Mouse (Mus musculus) left cerebral cortex, adult 2 months (tissue): Measurements from ENCODE around the gene Rab4b. TPM values are rescaled to one million over a fixed set of nuclear protein-coding genes. Genes with fewer than 3 reads are reported as not detected.

ENCODE experiments used
- DNase-seq, 2 experiments: peaks; one replicate each; pipeline ENCODE4 v3.0.0; 2021 to 2022; ENCODE audit warnings: low spot score in 2 of 2, mixed read lengths in 1 of 2; ENCODE audit errors: extremely low spot score in 1 of 2
- H3K27ac ChIP-seq: fragments of 200-600 bp; 2 replicates; pipeline ENCODE4 v1.8.1; 2022
- H3K4me3 ChIP-seq: fragments of 200-600 bp; 2 replicates; pipeline ENCODE4 v1.8.1; 2022
- CTCF ChIP-seq: fragments of 200-600 bp; IDR thresholded peaks from 2 replicates; pipeline ENCODE4 v1.8.1; 2022; ENCODE audit warnings: antibody characterized with exemption, mild to moderate bottlenecking, moderate library complexity
- intact Hi-C: fragments of 180-260 bp; cut with DNase I; formaldehyde crosslinking; loops from one replicate; pipeline ENCODE4 v1.15.1; 2025
- microRNA-seq, 2 experiments: library from miRNA; unstranded; fragments of <30 nt; microRNA quantifications; one replicate each; pipeline ENCODE4 v1.2.0; 2021
- total RNA-seq, 2 experiments: library from RNA; stranded (reverse); gene quantifications; 2 replicates each; pipeline ENCODE4 v1.2.3; 2021

The Rab4b gene
- total RNA-seq, 2 experiments from 2014 or later = 89.7 to 93.2 TPM

DNA sequence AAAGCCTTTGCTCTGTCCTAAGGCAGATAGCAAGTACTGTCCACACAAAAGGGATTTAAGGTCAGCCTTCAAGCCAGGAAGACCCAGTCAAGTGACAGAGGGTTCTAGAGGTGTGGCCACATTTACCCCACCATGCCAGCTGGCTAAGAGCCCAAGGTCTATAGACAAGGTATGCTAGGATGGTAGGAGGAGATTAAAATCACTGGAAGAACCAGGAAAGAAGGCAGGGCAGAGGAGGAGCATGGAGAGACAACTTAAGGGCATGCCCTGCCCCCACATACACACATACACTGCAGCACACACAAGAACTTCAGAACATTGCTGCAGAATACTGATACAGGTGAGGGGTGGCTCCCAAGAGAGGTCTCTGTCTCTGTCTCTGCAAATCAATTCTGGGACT, 59.0 kb downstream of the Rab4b start, which contains the start of gene Cyp2f2:
Cyp2f2 (plus strand) TSS at position 234 of the 400 bp plus-strand sequence.
- no peak for DNase-seq
- intact Hi-C loops = loop anchor here (5.0 to 10.0 kb wide), 2 partner anchors 352 to 1355 kb away; no protein-coding TSS in a partner anchor
- Histone ChIP-seq H3K4me3 (no peak within 1 kb of the TSS), H3K27ac (no peak within 1 kb of the TSS)
- TF ChIP-seq CTCF = no peak

Small RNAs within 50 kb of the gene (microRNA-seq; reads per million reads assigned to microRNA genes)
- gene Mir1191 = 0 reads per million in 2 experiments
- 0.24 to 0.97 reads per million in 2 experiments for gene Mir3101

Other genes with a start within 250 kb of the Rab4b start
- gene Cyp2a22, start 239.5 kb downstream of the Rab4b start, total RNA-seq = not detected
- not detected for gene Cyp2a12, start 149.8 kb downstream of the Rab4b start, total RNA-seq
- not detected for gene Cyp2f2, start 59.0 kb downstream of the Rab4b start, total RNA-seq
- not detected for gene Cyp2t4, start 25.2 kb downstream of the Rab4b start, total RNA-seq
- 100 to 1,000 TPM in 1 of 2 experiments, 10 to 100 TPM in 1; 92.8 to 109 TPM for gene Egln2, start 12.1 kb downstream of the Rab4b start, total RNA-seq
- not detected for gene Gm21983, start 2.2 kb upstream of the Rab4b start, total RNA-seq
- gene Mia, start 2.3 kb upstream of the Rab4b start, total RNA-seq = 1 to 10 TPM in 1 of 2 experiments, under 1 TPM in 1; 0.68 to 1.6 TPM
- 10 to 100 TPM; 21.6 to 26.1 TPM for gene BC024978, start 16.9 kb upstream of the Rab4b start, total RNA-seq
- 10 to 100 TPM; 85.1 to 86.5 TPM for gene Snrpa, start 17.4 kb upstream of the Rab4b start, total RNA-seq
- gene Itpkc, start 49.8 kb upstream of the Rab4b start, total RNA-seq = 10 to 100 TPM; 11.7 to 12.6 TPM
- gene Coq8b, start 54.1 kb upstream of the Rab4b start, total RNA-seq = 10 to 100 TPM; 35.4 to 36.2 TPM
- 100 to 1,000 TPM; 117 to 135 TPM for gene Numbl, start 79.5 kb upstream of the Rab4b start, total RNA-seq
- 10 to 100 TPM; 48.1 to 51.2 TPM for gene Ltbp4, start 158.8 kb upstream of the Rab4b start, total RNA-seq
- gene Shkbp1, start 177.1 kb upstream of the Rab4b start, total RNA-seq = 10 to 100 TPM; 23.2 to 40.3 TPM
- gene Gm20479, start 178.5 kb upstream of the Rab4b start, total RNA-seq = not detected